Mouse (Mus musculus) layer of hippocampus, postnatal 25 days (tissue): ENCODE results near the gene Maats1. TPM values are rescaled to one million over a fixed set of nuclear protein-coding genes. Genes with fewer than 3 reads are reported as not detected.
A peak's percentile ranks its signal among the peaks of the same experiment; 100 is the strongest.

Experiments
- DNase-seq, 2 experiments: peaks; one replicate each; pipeline ENCODE4 v3.0.0; 2022; ENCODE audit warnings: mixed read lengths in 2 of 2, low spot score in 1 of 2; ENCODE audit errors: extremely low spot score in 1 of 2
- total RNA-seq, 2 experiments: library from RNA; stranded (reverse); gene quantifications; 2 replicates each; pipeline ENCODE4 v1.2.3; 2021

The Maats1 gene
- 1 to 10 TPM; 1.0 to 1.4 TPM for total RNA-seq

- peak; percentile 54 to 63 for DNase-seq
Observed at GRCm38 (mm10) chr16:38341396-38342324, at the start of gene Maats1. Gene Maats1 (minus strand): TSS chr16:38342143.

GRCm38 (mm10) chr16:38390322-38390721 is 48.4 kb upstream of the Maats1 start:
- DNase-seq, result no peak

GRCm38 (mm10) chr16:38389284-38389893 is 47.4 kb upstream of the Maats1 start:
- no peak for DNase-seq

GRCm38 (mm10) chr16:38388757-38389156 is 46.8 kb upstream of the Maats1 start:
- DNase-seq, result no peak

- no peak for DNase-seq
Observed at GRCm38 (mm10) chr16:38387389-38387788, 45.4 kb upstream of the Maats1 start.

- no peak for DNase-seq
Observed at GRCm38 (mm10) chr16:38385700-38386099, 43.8 kb upstream of the Maats1 start.

GRCm38 (mm10) chr16:38385184-38385634 is 43.3 kb upstream of the Maats1 start:
- DNase-seq, result no peak

- no peak for DNase-seq
Observed at GRCm38 (mm10) chr16:38383683-38384082, 41.7 kb upstream of the Maats1 start.

GRCm38 (mm10) chr16:38379926-38380325 is 38.0 kb upstream of the Maats1 start:
- DNase-seq, result no peak

- no peak for DNase-seq
Observed at GRCm38 (mm10) chr16:38379493-38379892, 37.5 kb upstream of the Maats1 start.

GRCm38 (mm10) chr16:38379088-38379487 is 37.1 kb upstream of the Maats1 start:
- DNase-seq, result no peak

- no peak for DNase-seq
Observed at GRCm38 (mm10) chr16:38378591-38378990, 36.6 kb upstream of the Maats1 start.

GRCm38 (mm10) chr16:38377546-38377945 is 35.6 kb upstream of the Maats1 start:
- no peak for DNase-seq

GRCm38 (mm10) chr16:38376841-38377249 is 34.9 kb upstream of the Maats1 start:
- no peak for DNase-seq

- DNase-seq, result peak; percentile 38
Observed at GRCm38 (mm10) chr16:38376163-38376840, 34.4 kb upstream of the Maats1 start.

- DNase-seq, result no peak
Observed at GRCm38 (mm10) chr16:38375182-38375581, 33.2 kb upstream of the Maats1 start.

GRCm38 (mm10) chr16:38374379-38375140 is 32.6 kb upstream of the Maats1 start:
- no peak for DNase-seq

- no peak for DNase-seq
Observed at GRCm38 (mm10) chr16:38373941-38374340, 32.0 kb upstream of the Maats1 start.

- DNase-seq, result no peak
Observed at GRCm38 (mm10) chr16:38373439-38373838, 31.5 kb upstream of the Maats1 start.

GRCm38 (mm10) chr16:38372876-38373275 is 30.9 kb upstream of the Maats1 start:
- no peak for DNase-seq
